Mouse (Mus musculus) megakaryocyte, embryonic 14.5 days (primary cell): Measurements from ENCODE around the gene Smap1.

Experiments
- FLI1 ChIP-seq: IDR thresholded peaks from 2 replicates; pipeline ENCODE4 v1.6.1; 2012; ENCODE audit warnings: low read length, inconsistent platforms, mixed read lengths
- GATA1 ChIP-seq: IDR thresholded peaks from 3 replicates; pipeline ENCODE4 v1.6.1; 2012; ENCODE audit warnings: mixed read lengths, low read length, inconsistent platforms, borderline replicate concordance

GRCm38 (mm10) chr1:23948778-23949699 is 26.9 kb upstream of the Smap1 start:
- TF ChIP-seq FLI1 (no peak), GATA1 (no peak)
